Mouse (Mus musculus): ENCODE measurements around the gene Vdr.

The Vdr gene

GRCm38 (mm10) chr15:97807867-97808266 lies 102.6 kb downstream of the Vdr start:
- DNase-seq: no peak

All from kidney, postnatal 36 days (tissue).